Mouse (Mus musculus): ENCODE measurements at regions not wholly inside any gene's neighbourhood (a gene's known extent, or its start where the extent isn't known, plus 50 kb on each side); places are given as distances from the start of the nearest gene placed in this dataset.
A peak's percentile ranks its signal among the peaks of the same experiment; 100 is the strongest.

GRCm38 (mm10) chr14:102820663-102821062, 161.8 kb downstream of the Kctd12 start:
- ATAC-seq: no peak
- Histone ChIP-seq H3K36me3 (ENCODE audit: control insufficient read depth, insufficient read depth, low read length) (no peaks in the 10 kb centered on the region), H3K27ac (ENCODE audit: low read length) (no peak overlapping the region), H3K27me3 (replicated peaks; ENCODE audit: control insufficient read depth, insufficient read depth, low read length) (no peaks in the 10 kb centered on the region), H3K9ac (ENCODE audit: low read depth, low read length) (no peak overlapping the region), H3K4me1 (ENCODE audit: control insufficient read depth, insufficient read depth, low read length) (no peaks in the 10 kb centered on the region), H3K9me3 (ENCODE audit: control insufficient read depth, low read length) (no peaks in the 10 kb centered on the region), H3K4me3 (ENCODE audit: low read length) (no peak overlapping the region), H3K4me2 (ENCODE audit: low read depth, low read length) (no peak overlapping the region)
- whole genome bisulfite sequencing: 82% methylated on average over 5 of the region's 5 CpGs

DNA sequence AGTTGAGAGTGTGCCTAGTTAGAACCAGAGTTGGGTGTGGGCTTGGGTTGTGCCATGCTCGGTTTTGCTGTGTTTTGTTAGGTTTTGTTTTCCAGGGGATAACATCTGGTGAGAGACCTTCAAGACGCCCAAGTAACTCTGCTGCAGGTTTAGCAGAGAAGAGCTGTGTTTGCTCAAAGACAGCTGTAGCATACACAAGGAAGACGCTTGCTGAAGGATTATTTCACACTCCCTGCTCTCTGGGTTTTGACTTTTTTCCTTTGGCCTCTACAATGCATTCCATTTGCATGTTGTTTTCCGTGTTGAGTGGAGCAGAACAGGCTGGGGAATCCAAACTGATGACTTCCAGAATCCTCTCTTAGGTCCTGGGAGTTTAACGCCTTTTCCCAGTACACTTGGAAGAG, 170.8 kb downstream of the Kctd12 start:
- H3K4me1 ChIP-seq (ENCODE audit: control insufficient read depth, insufficient read depth, low read length): peaks cover 4% of the 10 kb centered on the region
- peak overlapping the region; percentile 85 for H3K27ac ChIP-seq (ENCODE audit: low read length)
- 30% methylated on average over 5 of the region's 5 CpGs for WGBS
- no peak overlapping the region for H3K4me3 ChIP-seq (ENCODE audit: low read length)
- ATAC-seq: peak; percentile 77
- H3K9me3 ChIP-seq (ENCODE audit: control insufficient read depth, low read length): no peaks in the 10 kb centered on the region
- H3K36me3 ChIP-seq (ENCODE audit: control insufficient read depth, insufficient read depth, low read length): no peaks in the 10 kb centered on the region
- H3K27me3 ChIP-seq (replicated peaks; ENCODE audit: control insufficient read depth, insufficient read depth, low read length): no peaks in the 10 kb centered on the region
- no peak overlapping the region for H3K4me2 ChIP-seq (ENCODE audit: low read depth, low read length)
- no peak overlapping the region for H3K9ac ChIP-seq (ENCODE audit: low read depth, low read length)

DNA sequence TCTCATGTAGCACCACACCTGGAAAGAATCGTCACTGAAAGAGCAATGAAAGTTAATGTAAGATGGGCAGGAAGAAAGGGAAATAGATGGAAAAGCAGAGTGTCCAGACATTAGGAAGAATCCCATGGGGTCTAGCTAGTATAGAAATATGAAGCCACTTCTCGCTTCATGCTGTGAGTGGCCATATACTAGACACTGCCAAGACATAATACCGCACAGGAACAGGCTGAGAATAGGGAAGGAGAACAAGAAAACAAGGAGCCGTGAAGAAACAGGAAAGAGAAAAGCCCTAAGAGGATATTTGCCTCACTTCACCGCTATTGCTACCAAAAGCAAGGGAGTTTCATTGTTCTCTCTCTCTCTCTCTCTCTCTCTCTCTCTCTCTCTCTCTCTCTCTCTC, 171.4 kb downstream of the Kctd12 start:
- Histone ChIP-seq H3K9me3 (ENCODE audit: control insufficient read depth, low read length) (no peaks in the 10 kb centered on the region), H3K4me1 (ENCODE audit: control insufficient read depth, insufficient read depth, low read length) (peaks cover 4% of the 10 kb centered on the region), H3K36me3 (ENCODE audit: control insufficient read depth, insufficient read depth, low read length) (no peaks in the 10 kb centered on the region), H3K27me3 (replicated peaks; ENCODE audit: control insufficient read depth, insufficient read depth, low read length) (no peaks in the 10 kb centered on the region), H3K4me3 (ENCODE audit: low read length) (no peak overlapping the region), H3K4me2 (ENCODE audit: low read depth, low read length) (no peak overlapping the region), H3K9ac (ENCODE audit: low read depth, low read length) (no peak overlapping the region), H3K27ac (ENCODE audit: low read length) (peak overlapping the region; percentile 85; the same call in 1 of the 2 replicates)
- ATAC-seq: no peak
- 56% methylated on average over 5 of the region's 5 CpGs for WGBS

DNA sequence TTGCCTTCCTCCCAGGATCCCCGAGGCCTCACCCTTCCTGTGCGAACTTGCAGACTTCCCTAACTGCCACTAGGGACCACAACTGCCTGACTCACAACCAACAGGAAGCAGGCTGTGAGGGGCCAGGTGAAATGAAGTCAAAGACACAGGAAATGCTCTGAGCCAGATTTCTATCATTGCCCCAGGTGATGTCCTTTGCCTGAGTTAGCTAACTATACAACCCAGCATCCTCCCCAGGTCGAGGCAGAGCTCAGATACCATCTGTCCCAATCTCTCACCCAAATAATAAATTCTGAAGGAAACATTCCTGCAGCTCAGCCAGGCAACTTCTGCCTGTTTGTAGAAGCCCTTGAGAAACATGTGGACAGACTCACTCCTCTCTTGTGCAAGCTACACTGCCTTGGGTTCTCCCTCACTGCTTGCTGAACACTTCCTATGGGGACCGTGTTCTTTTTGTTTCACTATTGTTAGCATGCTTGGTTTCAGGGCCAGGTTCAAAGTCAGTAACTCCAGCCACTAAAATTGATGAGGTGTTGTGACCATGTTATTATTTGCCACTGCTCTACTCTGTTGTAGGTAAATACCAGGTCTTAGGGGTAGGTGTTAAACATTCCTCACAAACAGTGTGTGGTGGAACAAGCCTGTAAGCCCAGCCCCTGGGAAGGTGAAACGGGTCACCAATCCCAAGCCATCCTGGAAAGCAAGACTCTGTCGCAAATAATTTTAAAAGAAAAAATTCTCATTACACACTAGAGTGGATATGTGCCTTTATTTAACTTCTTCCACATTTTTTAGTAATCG, 172.1 kb downstream of the Kctd12 start:
- H3K9ac ChIP-seq (ENCODE audit: low read depth, low read length): no peak overlapping the region
- no peaks in the 10 kb centered on the region for H3K27me3 ChIP-seq (replicated peaks; ENCODE audit: control insufficient read depth, insufficient read depth, low read length)
- ATAC-seq: peak; percentile 28; the same call in 1 of the 2 replicates
- no peak overlapping the region for H3K4me2 ChIP-seq (ENCODE audit: low read depth, low read length)
- no peak overlapping the region for H3K4me3 ChIP-seq (ENCODE audit: low read length)
- H3K4me1 ChIP-seq (ENCODE audit: control insufficient read depth, insufficient read depth, low read length): peaks cover 4% of the 10 kb centered on the region
- H3K9me3 ChIP-seq (ENCODE audit: control insufficient read depth, low read length): no peaks in the 10 kb centered on the region
- no peaks in the 10 kb centered on the region for H3K36me3 ChIP-seq (ENCODE audit: control insufficient read depth, insufficient read depth, low read length)
- WGBS: 59% methylated on average over 7 of the region's 7 CpGs
- no peak overlapping the region for H3K27ac ChIP-seq (ENCODE audit: low read length)

GRCm38 (mm10) chr14:102805936-102806923, 176.2 kb downstream of the Kctd12 start:
- Histone ChIP-seq H3K27ac (ENCODE audit: low read length) (peak overlapping the region; percentile 25; the same call in 1 of the 2 replicates), H3K4me1 (ENCODE audit: control insufficient read depth, insufficient read depth, low read length) (no peaks in the 10 kb centered on the region; the same call in 1 of the 2 replicates), H3K27me3 (replicated peaks; ENCODE audit: control insufficient read depth, insufficient read depth, low read length) (no peaks in the 10 kb centered on the region), H3K9me3 (ENCODE audit: control insufficient read depth, low read length) (no peaks in the 10 kb centered on the region), H3K4me2 (ENCODE audit: low read depth, low read length) (no peak overlapping the region), H3K36me3 (ENCODE audit: control insufficient read depth, insufficient read depth, low read length) (no peaks in the 10 kb centered on the region), H3K9ac (ENCODE audit: low read depth, low read length) (no peak overlapping the region), H3K4me3 (ENCODE audit: low read length) (no peak overlapping the region)
- WGBS: 56% methylated on average over 21 of the region's 21 CpGs
- peak; percentile 69 for ATAC-seq

GRCm38 (mm10) chr14:102795676-102796075, 186.8 kb downstream of the Kctd12 start:
- Histone ChIP-seq H3K9ac (ENCODE audit: low read depth, low read length) (no peak overlapping the region), H3K4me2 (ENCODE audit: low read depth, low read length) (no peak overlapping the region), H3K4me1 (ENCODE audit: control insufficient read depth, insufficient read depth, low read length) (no peaks in the 10 kb centered on the region), H3K36me3 (ENCODE audit: control insufficient read depth, insufficient read depth, low read length) (no peaks in the 10 kb centered on the region), H3K27ac (ENCODE audit: low read length) (no peak overlapping the region), H3K9me3 (ENCODE audit: control insufficient read depth, low read length) (no peaks in the 10 kb centered on the region), H3K4me3 (ENCODE audit: low read length) (no peak overlapping the region), H3K27me3 (replicated peaks; ENCODE audit: control insufficient read depth, insufficient read depth, low read length) (no peaks in the 10 kb centered on the region)
- ATAC-seq: no peak
- 54% methylated on average over 2 of the region's 2 CpGs for WGBS

GRCm38 (mm10) chr14:102794898-102795297, 187.5 kb downstream of the Kctd12 start:
- Histone ChIP-seq H3K9me3 (ENCODE audit: control insufficient read depth, low read length) (no peaks in the 10 kb centered on the region), H3K27ac (ENCODE audit: low read length) (no peak overlapping the region), H3K27me3 (replicated peaks; ENCODE audit: control insufficient read depth, insufficient read depth, low read length) (no peaks in the 10 kb centered on the region), H3K9ac (ENCODE audit: low read depth, low read length) (no peak overlapping the region), H3K4me2 (ENCODE audit: low read depth, low read length) (no peak overlapping the region), H3K36me3 (ENCODE audit: control insufficient read depth, insufficient read depth, low read length) (no peaks in the 10 kb centered on the region), H3K4me3 (ENCODE audit: low read length) (no peak overlapping the region), H3K4me1 (ENCODE audit: control insufficient read depth, insufficient read depth, low read length) (no peaks in the 10 kb centered on the region)
- WGBS: 89% methylated on average over 2 of the region's 2 CpGs
- no peak for ATAC-seq

GRCm38 (mm10) chr14:102793753-102794152, 188.7 kb downstream of the Kctd12 start:
- 67% methylated on average over 7 of the region's 7 CpGs for WGBS
- H3K27me3 ChIP-seq (replicated peaks; ENCODE audit: control insufficient read depth, insufficient read depth, low read length): no peaks in the 10 kb centered on the region
- H3K9me3 ChIP-seq (ENCODE audit: control insufficient read depth, low read length): no peaks in the 10 kb centered on the region
- H3K4me1 ChIP-seq (ENCODE audit: control insufficient read depth, insufficient read depth, low read length): no peaks in the 10 kb centered on the region
- no peak overlapping the region for H3K4me3 ChIP-seq (ENCODE audit: low read length)
- no peak overlapping the region for H3K4me2 ChIP-seq (ENCODE audit: low read depth, low read length)
- peak; percentile 58 for ATAC-seq
- H3K27ac ChIP-seq (ENCODE audit: low read length): no peak overlapping the region
- no peaks in the 10 kb centered on the region for H3K36me3 ChIP-seq (ENCODE audit: control insufficient read depth, insufficient read depth, low read length)
- no peak overlapping the region for H3K9ac ChIP-seq (ENCODE audit: low read depth, low read length)

DNA sequence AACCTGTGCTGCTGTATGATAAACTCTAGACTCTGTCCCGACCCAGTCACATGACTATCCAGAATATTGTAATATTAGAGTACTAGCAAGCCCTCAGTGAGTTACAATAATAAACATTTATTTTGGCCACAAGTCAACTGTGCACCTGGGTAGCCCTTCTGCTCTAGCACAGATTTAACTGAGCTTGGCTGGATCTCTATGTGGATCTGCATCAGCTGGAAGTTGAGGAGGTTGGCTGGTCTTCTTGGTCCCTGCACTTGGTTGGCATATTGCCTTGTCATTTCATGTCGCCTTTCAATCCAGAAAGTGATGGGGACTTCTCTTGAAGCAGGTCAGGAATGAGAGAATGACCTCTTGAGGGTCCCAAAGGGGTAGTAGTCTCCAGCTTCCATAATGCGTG, 191.5 kb downstream of the Kctd12 start:
- H3K27me3 ChIP-seq (replicated peaks; ENCODE audit: control insufficient read depth, insufficient read depth, low read length): no peaks in the 10 kb centered on the region
- 85% methylated on average over 3 of the region's 3 CpGs for WGBS
- H3K4me3 ChIP-seq (ENCODE audit: low read length): no peak overlapping the region
- no peaks in the 10 kb centered on the region for H3K4me1 ChIP-seq (ENCODE audit: control insufficient read depth, insufficient read depth, low read length)
- H3K36me3 ChIP-seq (ENCODE audit: control insufficient read depth, insufficient read depth, low read length): no peaks in the 10 kb centered on the region
- no peak overlapping the region for H3K9ac ChIP-seq (ENCODE audit: low read depth, low read length)
- ATAC-seq: no peak
- H3K4me2 ChIP-seq (ENCODE audit: low read depth, low read length): no peak overlapping the region
- H3K9me3 ChIP-seq (ENCODE audit: control insufficient read depth, low read length): no peaks in the 10 kb centered on the region
- no peak overlapping the region for H3K27ac ChIP-seq (ENCODE audit: low read length)
